Mouse (Mus musculus) induced T-regulatory cell, adult 2 months (primary cell): ENCODE measurements around the gene Wdr86.

Experiments used
- DNase-seq: peaks from one replicate; pipeline ENCODE4 v3.0.0-alpha.2; 2012; ENCODE audit warnings: low read depth

Wdr86 gene

DNA sequence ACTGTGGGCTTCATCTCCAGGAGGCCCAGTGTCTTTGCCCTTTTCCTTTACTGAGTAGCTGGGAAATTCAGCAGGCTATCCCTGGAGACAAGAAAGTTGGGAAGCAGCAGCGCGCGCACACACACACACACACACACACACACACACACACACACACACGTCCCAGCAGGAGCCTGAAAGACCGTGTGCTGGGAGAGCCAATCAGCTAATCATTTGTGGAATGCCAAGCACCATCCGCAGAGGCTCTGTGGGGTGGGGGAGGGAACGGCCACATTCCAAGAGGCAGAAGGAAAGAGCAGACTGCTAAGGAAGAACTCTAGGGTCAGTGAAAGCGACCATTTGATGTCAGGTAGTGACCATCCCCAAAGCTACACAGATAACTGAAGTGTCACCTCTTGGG is 2.6 kb upstream of the Wdr86 start:
- DNase-seq = no peak

DNA sequence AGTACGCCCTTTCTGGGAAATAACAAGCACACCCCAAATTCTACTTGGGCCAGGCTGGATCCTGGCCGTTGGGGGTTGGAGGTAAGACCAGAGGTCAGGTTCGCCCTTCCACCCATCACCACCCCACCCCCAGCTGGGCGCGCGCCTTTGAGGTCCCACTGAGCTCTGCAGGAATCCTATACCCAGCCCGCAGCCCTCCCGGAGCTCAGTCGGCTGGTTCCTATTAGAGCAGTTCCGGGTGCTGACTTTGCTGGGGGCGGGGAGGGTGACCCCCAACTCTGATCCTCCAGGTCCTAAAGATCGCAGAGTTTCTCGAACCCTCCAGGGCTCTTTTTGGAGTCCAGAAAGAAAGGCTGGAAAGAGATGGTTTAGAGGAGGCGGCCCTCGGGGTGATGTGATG is 459 bp upstream of the Wdr86 start:
- no peak for DNase-seq

DNA sequence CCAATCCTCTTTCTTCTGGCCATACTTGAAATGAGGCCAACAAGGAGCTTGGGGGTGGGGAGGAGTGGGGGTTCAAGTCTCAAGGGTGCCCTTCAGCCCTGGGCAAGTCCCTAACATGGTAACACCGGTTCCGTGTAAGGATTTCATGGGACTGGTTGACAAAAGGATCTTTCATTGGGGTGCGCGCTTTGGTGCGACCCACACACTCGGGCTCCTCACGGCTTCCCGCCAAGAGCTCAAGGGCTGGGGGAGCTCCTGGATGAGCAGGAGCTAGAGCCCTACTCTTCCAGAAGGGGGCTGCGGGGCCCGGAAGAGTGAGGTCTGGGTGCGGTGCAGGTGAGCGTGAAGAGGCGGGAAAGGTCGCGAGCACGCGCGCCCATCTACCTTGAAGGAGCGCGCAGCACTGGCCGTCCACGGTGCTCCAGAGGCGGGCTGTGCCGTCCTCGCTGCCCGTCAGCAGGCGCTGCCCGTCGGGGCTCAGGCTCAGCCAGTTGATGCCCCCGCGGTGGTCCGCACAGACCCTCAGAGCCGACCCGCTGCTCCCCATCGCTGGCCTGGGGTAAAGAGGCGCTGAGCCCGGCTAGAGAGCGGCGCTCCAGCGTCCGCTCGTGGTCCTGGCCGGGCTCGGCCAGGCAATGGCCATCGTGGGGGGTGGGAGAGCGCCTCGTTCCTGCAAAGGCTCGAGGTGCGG is 585 bp downstream of the Wdr86 start:
- no peak for DNase-seq

DNA sequence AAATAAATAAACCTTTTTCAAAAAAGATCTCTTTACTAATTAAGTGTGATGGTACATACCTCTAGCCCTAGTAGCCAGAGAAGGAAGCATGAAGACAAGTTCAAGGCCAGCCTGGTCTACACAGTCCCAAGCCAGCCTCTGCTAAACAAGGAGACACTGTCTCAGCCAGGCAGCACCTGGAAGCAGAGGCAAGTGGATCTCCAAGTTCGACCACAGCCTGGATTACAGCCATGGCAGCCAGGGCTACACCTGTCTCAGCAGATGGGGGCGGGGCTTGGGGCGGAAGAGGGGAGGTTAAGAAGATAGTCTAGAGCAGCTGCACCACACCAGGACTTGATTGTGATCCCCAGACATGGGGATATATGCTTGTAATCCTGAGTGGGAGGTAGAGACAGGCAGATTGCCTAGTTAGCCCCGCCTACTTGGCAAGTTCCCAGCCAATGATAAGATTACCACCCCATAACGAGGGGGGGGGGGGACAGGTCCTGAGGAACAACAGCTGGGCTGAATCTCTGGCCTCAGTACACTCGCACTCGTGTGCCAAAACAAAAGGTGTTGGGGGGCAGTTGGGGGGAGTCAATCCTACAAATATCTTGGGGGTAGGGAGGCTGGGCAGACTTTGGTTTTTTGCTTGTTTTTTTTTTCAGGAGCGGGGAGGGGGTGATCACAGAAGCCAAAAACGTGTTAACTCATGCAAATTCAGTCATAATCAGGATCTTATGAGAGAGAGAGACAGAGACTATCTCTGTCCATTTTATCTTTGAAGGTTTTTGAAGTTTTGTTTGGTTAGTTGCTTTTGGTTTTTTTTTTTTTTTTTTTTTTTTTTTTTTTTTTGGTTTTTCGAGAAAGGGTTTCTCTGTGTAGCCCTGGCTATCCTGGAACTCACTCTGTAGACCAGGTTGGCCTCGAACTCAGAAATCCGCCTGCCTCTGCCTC is 3.4 kb downstream of the Wdr86 start:
- no peak for DNase-seq

DNA sequence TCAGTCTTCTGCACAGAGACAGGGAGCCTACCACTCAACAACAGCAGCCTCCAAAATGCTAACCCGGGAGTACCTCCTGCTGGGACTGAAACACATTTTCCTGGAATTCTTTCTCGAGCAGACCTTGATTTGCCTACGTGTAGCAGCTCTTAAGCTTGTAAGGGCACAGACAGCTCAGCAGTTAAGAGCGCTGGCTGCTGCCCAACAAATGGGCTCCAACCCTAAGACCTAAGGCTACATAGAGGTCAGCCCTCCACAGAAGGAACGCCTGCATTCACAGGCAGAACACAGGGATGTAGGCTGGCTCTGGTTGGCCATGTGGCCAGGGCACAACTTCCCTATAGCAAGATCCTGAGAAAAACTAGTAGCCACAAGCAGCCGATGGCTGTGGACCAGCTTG is 4.6 kb downstream of the Wdr86 start:
- DNase-seq = no peak

DNA sequence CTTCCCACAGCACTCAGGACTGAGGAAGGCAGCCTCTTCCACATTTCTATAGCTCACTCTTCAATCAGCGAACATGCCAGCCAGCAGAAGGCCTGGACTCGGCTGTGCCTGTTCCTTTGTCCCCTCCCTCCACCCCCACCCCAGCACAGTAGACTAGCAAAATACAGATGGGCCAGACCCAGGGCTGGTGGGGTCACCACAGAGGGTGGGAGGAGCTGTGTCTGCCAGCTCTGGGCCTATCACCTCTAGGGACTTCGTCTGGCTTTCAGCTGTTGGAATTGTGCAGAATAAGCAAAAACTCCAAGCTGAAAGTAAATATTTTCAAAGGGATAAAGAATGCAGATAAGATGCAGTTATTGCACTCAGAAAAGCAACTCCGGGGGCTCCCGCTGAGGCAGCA is 5.7 kb downstream of the Wdr86 start:
- no peak for DNase-seq

DNA sequence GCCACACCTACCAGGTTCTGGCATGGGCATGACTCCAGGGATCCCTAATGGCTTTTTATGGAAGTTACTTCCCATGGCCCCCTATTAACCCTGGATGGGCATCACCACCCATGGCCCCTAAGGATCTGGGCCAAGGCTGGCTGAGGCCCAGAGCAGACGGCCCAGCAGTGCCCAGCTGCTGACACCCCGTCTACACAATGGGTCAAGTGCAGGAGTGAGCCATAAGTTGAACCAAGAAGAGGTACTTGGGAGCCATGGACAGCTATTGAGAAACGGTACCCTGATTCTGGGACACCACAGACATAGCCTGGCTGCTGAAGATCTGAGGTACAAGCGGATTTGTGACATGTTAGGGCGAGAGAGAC is 6.3 kb downstream of the Wdr86 start:
- no peak for DNase-seq

DNA sequence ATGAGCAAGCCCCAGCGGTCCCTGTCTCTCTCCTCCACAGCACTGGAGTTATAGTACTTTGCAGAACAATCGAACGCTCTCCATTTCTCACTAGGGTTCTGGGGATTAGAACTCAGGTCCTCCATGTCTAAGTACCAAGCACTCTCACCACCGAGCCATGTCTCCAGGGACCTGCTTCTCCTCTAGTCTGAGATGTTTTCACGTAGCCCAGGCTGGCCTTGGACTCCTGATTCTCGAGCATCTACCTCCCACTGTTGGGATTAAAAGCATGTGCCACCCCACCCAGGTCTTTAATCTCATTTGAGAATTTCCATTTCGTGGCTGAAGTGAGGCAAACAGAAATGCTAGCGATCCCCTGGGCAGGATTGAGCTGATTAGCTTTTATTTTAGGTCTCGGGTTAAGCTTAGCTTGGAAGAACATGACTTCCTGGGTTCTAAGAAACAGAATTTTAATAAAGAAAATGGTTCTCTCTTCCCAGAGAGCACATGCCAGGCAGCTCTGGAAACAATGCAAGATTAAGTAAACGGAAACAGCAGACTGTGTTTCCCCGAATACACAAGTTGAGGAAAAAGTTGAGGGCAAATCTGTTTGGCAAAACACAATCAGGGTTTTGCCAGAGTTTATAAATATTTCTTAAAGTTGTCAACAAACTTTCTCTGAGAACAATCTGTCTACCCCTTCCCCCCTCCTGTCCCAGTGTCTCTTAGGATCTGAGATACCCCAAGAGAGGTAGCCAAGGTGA is 6.8 kb downstream of the Wdr86 start:
- DNase-seq = no peak

DNA sequence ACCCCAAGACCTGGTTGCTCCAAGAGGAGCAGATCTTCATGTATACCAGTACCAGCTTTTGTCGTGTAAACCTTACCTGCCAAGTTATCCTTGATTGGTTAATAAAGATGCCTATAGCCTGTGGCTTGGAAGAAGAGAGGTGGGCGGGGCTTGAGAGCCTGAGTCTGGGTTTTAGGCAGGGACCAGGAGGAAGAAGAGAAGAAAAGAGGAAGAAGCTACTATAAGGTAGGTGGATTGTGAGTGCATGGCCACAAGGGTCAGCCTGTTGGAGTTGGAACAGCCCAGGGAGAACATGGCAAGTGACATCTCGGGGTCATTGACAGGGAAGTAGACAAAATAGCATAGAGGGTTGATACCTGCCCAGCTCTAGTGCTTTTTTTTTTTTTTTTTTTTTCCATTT is 10.7 kb downstream of the Wdr86 start:
- DNase-seq = no peak

DNA sequence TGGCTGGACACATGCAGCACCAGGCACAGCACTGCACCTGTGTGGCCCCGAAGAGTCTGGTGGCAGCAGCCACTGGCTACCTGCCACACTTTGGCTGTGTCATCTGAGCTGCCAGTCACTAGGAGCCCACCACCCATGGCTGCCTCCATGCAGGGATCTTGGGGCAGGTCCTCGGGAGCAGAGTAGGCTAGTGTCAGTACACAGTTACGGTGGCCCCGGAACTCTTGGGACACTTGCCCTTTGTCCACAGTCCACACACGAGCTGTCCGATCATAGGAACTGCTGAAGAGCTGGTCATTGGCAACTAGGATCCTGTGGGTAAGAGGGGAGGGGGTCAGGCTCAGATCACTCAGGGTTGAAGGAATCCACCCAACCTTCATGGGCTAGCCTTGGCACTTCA is 12.5 kb downstream of the Wdr86 start:
- no peak for DNase-seq

DNA sequence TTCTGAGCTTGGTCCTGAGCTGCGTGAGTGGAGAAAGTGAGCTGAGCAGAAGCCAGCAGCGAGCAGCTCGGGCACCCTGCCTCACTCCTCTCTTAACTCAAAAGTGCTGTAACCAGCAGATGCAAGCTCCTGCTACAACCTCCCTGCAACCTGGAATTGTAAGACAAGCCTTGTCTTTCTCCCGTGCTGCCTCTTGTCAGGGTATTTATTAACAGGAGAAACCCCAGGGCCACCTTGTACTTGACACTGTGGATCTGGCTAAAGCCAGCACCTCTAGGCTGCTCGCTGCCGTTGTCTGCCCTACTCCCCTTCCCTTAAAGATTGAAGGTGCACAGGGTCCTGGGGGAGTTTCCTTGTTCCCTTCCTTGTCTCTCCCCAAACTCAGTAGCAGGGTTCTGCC is 16.5 kb downstream of the Wdr86 start:
- DNase-seq = no peak

DNA sequence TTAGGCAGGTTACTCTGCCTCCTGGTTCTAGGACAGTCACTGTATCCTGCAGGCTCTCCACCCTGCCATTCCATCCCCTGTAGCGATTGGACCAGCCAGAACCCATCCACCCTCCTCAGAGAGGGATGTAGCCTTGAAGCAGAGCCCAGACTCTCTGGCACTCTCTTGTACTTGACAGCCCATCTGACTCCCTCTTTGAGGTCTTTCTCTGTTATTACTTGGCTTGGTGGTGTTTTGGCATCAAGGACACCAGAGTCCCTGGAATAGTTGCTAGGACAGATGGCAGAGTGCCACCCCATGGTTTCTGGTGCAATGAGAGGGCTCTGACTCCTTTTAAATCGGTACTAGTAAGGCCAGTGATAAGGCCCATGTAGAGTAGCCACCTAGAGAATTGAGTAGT is 17.3 kb downstream of the Wdr86 start:
- DNase-seq = no peak

DNA sequence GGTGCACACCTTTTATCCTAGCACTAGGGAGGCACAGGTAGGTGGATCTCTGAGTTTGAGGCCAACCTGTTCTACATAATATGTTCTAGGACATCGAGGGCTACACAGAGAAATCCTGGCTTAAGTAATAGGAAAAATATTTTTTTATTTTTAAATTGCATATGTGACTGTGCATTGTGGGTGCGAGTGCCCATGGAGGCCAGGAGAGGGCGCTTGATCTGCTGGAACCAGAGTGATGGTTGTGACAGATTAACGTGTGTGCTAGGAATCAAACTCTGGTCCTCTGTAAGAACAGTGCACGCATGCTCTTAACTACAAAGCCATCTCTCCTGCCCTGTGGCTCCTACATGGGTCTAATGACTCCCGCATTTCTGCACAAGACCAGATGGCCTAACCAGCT is 18.9 kb downstream of the Wdr86 start:
- no peak for DNase-seq

DNA sequence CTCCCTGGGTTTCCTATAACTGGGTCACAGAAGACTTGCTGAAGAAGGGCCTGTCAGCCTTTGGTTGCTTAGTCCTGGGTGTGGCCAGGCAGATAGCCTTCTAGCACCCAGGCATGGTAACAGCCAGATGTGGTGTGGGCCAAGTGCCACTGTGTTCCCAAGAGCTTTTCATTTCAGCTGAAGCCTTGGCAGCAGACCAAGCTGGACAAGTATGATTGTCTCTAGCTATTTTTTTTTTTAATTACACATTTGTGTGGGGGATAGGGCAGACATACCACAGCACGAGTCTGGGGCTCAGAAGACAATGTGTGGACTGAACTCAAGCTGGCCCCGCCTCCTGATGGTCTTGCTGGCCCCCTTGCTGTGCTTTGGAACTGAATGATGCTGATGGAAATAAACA is 20.6 kb downstream of the Wdr86 start:
- DNase-seq = no peak

DNA sequence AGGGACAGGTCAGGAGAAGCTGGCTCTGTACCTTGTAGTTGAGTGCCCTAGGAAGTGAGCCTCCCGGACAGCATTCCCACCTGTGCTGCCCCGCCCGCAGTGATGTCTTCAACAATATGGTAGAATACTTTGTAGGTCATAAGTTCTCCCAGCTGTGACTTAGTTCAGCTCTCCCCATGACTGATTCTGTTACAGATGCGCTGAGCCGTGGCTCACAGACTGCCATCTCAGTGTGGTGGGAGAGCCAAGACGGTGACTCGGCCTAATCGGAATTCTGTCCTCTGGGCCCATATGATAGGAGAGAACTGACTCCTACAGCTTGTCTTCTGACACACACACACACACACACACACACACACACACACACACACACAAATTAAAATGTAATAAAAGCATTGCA is 25.9 kb downstream of the Wdr86 start:
- no peak for DNase-seq

DNA sequence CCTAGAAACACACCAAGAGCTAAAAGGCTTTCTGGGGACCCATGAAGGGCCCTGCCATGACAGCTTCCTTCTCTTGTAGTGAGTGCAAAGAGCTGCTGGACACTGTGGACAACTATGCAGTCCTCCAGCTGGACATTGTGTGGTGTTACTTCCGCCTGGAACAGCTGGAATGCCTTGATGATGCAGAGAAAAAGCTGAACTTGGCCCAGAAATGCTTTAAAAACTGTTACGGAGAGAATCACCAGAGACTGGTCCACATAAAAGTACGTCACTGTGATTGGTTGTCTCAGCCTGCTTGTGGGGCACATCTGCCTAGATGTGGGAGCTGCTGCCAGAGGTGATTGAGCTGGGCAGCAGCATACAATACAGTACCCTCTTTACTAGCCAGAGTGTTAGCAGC is 29.3 kb downstream of the Wdr86 start:
- no peak for DNase-seq

DNA sequence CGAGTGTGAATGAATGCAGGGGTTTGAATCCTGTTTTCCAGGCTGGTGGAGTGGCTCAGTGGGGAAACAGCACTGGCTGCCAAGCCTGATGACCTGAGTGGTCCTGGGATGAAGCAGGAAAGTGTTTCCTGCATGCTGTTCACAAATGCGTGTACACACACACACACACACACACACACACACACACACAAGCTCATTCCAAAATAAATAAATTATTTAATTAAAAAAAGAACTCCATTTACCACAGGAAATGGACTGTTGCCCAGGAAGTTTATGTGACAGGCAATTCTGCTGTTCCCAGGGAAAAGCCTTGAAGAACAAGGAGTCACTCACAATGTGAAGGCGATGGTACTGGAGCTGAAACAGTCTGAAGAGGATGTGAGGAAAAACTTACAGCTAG is 33.8 kb downstream of the Wdr86 start:
- no peak for DNase-seq

DNA sequence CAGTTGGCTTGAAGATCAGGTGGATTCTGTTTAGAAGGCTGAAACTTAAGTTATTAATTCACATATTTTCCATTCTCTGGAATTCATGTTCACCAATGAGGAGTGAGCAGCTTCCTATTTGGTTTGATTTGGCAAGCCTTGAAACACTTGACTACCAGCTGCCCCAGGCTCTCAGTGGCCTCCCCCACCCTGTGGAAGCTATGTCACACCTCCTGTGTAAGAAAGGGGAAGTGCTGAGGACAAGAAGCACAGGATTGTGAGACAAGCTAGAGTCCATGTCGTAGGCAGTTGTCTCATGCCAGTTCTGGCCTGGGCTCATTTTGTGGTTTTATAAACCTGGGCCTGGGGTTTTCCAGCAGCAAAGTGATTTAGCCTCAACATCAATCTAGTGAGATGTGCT is 42.8 kb downstream of the Wdr86 start:
- DNase-seq = peak; percentile 67

DNA sequence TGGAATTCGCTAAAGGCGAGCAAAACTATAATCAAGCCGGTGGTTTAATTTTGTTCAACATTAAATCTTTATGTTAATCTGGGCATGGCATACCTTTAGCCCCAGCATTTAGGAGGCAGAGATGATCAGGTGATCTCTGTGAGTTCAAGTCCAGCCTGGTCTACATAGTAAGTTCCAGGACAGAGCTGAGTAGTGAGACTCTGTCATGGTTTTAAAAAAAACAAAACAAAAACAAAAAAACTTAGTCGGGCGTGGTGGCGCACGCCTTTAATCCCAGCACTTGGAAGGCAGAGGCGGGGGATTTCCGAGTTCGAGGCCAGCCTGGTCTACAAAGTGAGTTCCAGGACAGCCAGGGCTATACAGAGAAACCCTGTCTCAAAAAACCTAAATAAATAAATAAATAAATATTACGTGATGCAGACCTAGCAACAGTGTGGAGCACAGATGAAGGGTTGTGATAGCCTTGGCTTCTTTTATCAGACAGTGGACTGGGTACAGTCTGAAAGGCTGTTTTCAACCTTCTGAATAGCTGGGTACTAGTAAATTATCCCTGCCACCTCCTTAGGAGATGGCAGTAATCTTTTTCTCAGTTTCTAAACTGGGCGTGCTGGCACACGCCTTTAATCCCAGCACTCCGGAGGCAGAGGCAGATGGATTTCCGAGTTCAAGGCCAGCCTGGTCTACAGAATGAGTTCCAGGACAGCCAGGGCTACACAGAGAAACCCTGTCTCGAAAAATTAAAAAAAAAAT is 43.7 kb downstream of the Wdr86 start:
- peak; percentile 73 for DNase-seq

DNA sequence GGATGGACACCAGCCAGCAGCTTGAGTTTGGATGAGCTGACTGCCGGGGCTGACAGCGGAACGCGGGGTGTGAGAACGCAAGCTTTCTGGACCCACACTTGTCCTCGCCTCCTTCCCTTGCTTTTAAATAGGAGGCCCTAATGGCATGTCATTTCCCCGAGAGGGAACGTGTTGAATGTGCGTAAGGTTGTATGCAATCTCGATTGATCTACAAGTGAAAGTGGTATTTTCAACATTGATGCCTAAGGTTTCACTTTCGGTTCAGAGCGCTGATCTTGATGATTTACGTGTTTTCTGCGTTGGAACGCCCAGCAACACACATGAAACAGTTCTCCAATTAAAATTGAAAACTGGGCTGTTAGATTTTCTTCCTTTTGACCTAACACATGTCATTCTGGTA is 44.4 kb downstream of the Wdr86 start:
- DNase-seq = peak; percentile 97

DNA sequence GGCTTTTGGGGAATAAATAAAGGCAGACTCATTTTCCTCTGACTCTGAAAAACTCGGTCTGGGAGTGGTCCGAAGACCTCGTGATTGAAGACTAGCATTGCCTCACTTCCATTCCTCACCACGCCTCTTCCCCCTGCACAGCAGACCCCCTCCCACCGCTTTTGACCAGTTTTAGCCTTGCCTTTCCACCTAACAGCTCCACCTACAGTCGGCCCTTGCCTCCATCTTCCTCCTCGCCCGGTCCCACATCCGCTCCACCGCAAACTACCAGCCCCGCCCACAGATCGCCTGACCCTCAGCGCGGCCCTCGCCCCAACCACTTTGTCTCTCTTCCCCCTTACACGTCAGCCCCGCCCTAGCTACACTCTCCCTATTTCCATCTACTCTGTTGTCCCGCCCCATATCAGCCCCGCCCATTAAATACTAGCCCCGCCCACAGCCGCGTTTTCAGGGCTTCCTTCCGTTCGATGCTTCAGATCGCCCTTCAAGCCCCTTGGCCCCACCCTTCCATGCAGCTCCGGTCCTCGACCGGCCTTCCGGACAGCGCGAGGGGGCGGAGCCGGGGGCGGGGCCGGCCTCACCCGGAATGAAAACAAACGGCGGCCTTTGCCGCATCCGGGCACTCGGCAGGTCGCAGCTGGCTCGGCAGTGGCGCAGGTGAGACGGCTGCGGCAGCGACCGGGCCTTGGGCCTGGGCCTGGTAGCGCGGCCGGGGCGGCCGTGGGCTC is 45.0 kb downstream of the Wdr86 start, which contains the start of gene Nub1:
Gene Nub1 (plus strand): TSS at position 167 of the 728 bp plus-strand sequence.
- DNase-seq = peak; percentile 100
